Mouse (Mus musculus) spleen, postnatal 10 days (tissue): ENCODE results near the gene Rbpj.
"Not testable (repeated sequence)": the region's sequence is repeated elsewhere in the genome, so short reads cannot be mapped to it uniquely, and the experiment has no call there.

Experiments
- DNase-seq, 2 experiments: peaks; one replicate each; pipeline ENCODE4 v3.0.0; 2021 to 2022; ENCODE audit warnings: low spot score in 2 of 2

Rbpj gene

DNA sequence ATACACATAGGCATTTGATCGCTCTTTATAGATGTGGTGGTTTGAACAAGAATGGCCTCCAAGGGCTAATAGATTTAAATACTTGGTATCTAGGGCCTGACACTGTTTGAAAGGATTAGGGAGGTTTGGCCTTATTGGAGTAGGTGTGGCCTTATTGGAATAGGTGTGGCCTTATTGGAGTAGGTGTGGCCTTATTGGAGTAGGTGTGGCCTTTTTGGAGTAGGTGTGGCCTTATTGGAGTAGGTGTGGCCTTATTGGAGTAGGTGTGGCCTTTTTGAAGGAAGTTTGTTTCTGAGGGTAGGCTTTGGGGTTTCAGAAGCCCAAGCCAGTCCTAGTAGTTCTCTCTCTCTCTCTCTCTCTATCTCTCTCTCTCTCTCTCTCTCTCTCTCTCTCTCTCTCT lies 84.4 kb downstream of the Rbpj start:
- DNase-seq = not testable (repeated sequence)

DNA sequence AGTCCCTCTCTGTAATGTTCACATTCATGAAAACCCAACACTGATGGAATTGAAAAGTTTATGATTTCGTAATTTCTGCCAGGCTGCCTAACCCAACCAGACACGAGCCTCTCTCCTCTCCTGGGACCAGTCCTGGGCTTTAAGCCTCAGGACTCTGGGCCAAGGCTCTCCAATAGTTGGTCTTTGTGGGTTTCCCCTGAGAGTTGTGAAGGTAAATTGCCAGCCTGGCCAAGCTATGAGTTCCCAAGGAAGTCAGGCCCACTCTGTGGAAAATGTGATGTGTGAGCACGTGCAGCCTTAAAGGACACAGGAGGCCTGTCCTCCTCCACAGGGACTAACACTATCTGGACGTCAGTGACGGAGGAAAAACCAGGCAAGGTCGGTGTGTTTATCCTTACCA lies 85.4 kb downstream of the Rbpj start:
- DNase-seq = no peak

DNA sequence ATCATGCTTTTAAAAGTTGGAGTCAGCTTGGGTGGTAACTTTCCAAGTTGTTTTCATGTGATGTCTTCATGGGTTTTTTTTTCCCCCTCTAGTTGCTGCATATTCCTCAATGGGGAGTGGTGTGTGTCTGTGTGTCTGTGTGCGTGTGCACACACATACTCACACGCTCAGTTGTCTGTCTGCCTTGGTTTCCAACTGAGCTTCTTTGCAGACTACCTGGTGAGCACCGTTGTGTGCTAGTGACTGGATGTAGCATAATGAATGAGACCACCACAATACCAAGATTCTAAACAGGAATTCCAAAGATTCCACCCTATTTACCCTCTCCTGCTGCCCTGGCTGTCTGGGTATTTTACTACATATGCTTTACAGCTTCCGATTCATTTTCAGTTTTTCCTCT lies 86.0 kb downstream of the Rbpj start:
- DNase-seq = no peak

DNA sequence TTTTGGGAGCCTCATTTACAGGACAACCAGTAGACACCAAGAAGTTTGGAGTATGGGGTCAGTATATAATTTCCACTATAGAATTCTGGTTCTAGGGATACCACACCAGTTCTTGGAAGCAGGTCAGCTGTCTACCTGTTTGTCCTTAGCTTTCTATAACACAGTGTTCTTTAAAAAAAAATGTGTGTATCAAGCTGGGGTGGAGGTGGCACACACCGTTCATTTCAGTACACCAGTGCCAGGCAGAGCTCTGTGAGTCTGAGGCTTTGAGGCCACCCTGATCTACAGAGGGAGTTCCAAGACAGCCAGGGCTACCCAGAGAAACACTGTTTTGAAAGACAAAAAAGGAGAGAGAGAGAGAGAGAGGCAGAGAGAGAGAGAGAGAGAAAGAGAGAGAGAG lies 87.3 kb downstream of the Rbpj start:
- no peak for DNase-seq

- DNase-seq = no peak
Observed at GRCm38 (mm10) chr5:53554180-53554579, 88.2 kb downstream of the Rbpj start.

DNA sequence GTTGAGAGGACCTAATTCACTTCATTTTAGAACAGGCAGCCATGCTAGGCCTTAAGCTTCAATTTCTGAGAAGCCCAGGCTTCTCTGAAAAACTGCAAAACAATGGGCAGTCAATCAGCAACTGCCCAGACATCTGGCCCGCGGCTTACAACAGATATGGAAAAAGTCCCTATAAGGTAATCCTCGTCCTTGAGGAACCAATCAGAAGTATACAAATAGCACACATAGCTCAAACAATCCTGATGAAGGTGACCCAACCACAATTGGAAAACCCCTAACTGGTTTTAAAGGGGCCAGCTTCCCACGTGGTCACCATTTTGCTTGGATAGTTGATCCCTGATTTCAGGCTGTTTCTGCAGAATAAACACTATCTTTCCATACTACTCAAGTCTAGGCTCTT lies 89.0 kb downstream of the Rbpj start:
- DNase-seq = no peak

- no peak for DNase-seq
Observed at GRCm38 (mm10) chr5:53555474-53555873, 89.5 kb downstream of the Rbpj start.

DNA sequence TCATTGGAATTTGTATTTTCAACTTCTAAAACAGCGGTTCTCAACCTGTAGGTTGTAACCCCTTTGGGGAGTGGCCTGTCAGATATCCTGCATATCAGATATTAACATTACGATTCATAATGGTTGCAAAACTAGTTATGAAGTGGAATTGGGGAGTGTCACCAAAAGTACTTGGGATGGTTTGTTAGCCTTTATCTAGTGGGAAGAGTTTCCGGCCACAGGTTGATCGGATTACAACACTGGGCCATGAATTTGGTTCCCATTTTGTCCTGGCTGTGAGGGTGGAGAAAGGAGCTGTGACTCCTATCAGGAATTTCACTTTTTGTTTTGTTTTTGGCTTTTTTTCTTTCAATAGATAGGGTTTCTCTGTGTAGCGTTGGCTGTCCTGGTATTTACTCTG lies 90.0 kb downstream of the Rbpj start:
- DNase-seq = no peak

GRCm38 (mm10) chr5:53557544-53558260 lies 91.8 kb downstream of the Rbpj start:
- no peak for DNase-seq

- DNase-seq = no peak
Observed at GRCm38 (mm10) chr5:53561160-53561559, 95.2 kb downstream of the Rbpj start.

DNA sequence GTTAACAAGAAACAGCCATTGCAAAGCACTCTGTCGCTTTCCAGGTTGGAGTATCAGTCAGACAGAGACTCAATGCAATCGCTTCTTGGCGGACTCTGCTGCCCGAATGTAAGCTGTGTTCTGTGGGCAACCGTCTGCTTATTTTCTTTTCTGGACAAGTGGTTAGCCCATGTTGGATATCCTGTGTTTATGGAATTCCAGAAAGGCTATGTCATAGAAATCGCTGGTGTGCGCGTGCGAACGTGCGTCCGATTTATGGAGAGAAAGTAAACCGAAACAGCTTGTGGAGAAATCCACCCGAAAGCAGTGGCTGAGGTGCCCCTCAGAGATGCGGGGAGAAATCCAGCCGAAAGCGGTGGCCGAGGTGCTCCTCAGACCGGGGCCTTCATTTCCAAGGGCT lies 98.4 kb downstream of the Rbpj start:
- no peak for DNase-seq

- DNase-seq = no peak
Observed at GRCm38 (mm10) chr5:53565213-53565794, 99.4 kb downstream of the Rbpj start.

- DNase-seq = no peak
Observed at GRCm38 (mm10) chr5:53566485-53567083, 100.6 kb downstream of the Rbpj start.

DNA sequence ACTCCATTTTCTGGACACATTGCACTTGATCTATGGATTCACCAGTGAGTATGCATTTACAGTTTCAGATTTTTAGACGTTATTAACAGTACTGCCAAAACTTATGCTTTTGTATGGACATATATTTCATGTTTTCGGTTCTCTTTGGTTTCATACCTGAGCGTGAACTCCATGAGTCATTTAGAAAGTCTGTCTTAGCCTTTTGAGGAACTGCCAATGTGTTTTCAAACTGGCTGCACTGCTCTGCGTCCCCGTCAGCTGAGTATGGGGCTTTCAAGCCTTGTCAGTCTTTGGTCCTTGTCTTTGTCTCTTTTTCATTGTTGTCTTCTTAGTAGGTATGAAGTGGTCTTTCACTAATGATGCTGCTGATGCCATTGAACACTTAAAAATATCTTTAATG lies 106.5 kb downstream of the Rbpj start:
- DNase-seq = no peak

- DNase-seq = no peak
Observed at GRCm38 (mm10) chr5:53574883-53575442, 109.0 kb downstream of the Rbpj start.

DNA sequence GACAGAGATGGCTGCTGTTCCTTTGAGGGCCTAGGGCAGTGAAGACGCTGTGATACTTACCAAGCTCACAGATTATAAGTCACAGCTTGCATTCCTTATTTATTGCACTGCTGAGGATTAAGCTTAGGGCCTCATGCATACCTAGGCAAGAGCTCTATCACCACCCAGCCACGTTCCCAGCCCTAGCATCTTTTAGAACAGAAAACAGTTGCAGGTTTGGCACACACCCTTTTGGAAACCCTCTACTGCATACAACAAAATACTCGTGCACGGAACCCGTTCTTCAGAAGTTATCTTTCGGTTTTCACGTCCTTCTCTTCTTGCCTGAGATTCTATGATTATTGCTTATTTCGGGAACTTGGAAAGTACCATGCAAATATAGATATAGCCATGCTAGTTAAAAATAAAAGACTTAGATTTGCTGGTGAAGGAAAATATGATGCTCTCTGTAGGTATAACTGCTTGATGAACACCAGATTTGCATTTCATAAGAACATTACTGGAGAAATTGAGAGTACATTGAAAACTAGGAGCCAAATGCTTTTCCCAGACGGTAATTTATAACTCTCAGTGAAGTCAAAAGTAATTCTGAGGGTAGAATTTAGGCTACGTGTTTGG lies 111.4 kb downstream of the Rbpj start:
- DNase-seq = no peak

DNA sequence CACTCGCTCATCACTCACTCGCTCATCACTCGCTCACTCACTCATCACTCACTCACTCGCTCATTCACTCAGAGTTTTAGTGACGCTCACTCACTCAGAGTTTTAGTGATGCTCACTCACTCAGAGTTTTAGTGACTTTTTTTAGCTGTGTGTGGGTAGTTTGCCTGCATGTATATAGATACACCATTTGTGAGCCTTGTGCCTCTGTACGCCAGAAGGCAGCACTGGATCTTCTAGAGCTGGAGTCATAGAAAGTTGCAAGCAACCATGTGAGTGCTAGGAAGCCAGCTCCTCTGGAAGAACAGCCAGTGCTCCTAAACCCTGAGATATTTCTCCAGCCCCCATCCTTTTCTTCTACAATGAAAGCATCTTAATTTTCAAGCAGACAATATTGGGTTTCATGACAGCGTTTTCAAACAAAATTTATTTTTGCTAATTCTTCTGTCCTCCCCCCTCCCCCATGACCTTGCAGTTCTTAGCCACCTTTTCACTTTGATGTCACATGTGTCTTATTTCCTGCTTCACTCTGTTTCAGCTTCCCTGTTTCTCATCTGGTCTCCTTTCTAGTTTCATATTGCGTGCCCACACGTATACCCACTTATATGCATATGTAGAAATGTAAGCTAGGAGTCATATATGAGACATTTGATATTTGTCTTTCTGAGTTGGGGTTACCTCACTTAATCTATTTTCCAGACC lies 118.3 kb downstream of the Rbpj start:
- no peak for DNase-seq

GRCm38 (mm10) chr5:53588421-53589171 lies 122.6 kb downstream of the Rbpj start:
- peak; percentile 10 to 15 for DNase-seq

DNA sequence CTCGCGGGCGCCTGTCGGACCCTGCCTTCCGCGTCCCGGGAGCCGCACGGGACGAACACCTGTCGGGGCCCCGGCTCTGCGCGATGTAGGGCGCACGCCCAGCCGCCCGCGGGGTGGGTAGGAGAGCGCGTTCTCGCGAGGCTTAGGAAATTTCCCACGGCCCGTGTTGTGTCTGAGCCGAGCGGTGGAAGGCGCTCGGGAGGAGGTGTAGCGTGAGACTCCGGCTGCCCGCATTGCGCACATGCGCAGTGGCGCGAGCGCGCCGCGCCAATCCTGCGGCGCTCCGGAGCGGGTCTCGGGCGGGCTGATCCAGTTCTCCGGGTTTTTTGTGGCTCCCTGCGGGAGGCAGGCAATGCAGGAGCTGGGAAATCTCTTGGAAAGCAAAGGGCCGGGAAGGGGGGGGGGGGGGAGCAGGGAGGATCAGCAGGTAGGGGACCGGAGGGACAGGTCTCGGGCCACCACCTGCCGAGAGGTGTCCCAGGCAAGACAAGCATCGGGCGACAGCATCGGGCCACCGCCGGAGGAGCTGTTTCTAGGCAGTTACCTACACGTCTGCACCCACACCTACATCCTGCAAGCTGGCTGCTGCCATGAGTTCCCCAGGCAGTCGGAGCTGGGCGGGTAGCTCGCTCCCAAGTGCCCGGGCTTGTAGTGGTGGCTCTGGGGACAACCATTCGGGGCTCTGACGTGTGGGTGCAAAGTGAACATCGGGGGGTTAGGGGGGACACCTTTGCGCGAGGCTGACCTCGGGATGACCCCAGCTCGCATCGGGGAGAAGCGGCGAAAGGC lies 123.4 kb downstream of the Rbpj start:
- DNase-seq = peak; percentile 76 to 92

DNA sequence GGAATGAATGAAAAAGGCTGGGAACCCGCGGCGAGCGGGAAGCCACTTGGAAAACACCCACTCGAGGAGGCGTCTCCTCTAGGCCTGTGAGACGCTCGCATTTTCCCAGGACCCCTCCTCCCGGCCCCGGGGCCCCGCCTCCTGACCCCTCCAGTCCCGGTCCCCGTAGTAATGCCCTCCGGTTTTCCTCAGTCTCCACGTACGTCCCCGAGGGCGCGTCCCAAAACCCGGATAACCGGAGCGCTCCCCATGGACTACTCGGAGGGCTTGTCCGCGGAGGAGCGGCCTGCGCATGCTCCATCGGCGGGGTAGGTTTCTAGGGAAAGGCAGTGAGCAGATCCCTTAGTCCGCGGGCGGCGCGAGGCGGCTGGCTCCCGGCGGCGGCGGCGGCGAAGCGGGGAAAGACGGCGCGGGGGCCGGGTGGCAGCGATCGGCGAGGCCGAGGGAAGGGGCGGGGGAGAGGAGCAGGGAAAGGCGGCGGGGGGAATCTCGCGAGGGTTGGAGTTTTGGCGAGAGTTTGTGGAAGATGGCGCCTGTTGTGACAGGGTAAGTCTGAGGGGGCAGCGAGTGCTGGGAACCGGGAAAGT lies 124.3 kb downstream of the Rbpj start:
- DNase-seq = peak; percentile 85 to 94
